Mouse (Mus musculus) heart, adult 2 months (tissue): ENCODE measurements at regions not wholly inside any gene's neighbourhood (a gene's known extent, or its start where the extent isn't known, plus 50 kb on each side); places are given as distances from the start of the nearest gene placed in this dataset.

Experiments used
- CTCF ChIP-seq: fragments of 200-600 bp; IDR thresholded peaks from 2 replicates; pipeline ENCODE4 v1.8.1; 2022; ENCODE audit warnings: antibody characterized with exemption, mild to moderate bottlenecking, moderate library complexity
- EP300 ChIP-seq: fragments of 200-500 bp; IDR thresholded peaks from 2 replicates; pipeline ENCODE4 v1.6.1; 2011; ENCODE audit warnings: low read depth, low read length, control low read depth; ENCODE audit not compliant: insufficient read depth
- POLR2A ChIP-seq: fragments of 200-500 bp; IDR thresholded peaks from 2 replicates; pipeline ENCODE4 v1.6.1; 2011; ENCODE audit warnings: mild to moderate bottlenecking, low read depth, low read length, control low read depth; ENCODE audit not compliant: insufficient read depth

DNA sequence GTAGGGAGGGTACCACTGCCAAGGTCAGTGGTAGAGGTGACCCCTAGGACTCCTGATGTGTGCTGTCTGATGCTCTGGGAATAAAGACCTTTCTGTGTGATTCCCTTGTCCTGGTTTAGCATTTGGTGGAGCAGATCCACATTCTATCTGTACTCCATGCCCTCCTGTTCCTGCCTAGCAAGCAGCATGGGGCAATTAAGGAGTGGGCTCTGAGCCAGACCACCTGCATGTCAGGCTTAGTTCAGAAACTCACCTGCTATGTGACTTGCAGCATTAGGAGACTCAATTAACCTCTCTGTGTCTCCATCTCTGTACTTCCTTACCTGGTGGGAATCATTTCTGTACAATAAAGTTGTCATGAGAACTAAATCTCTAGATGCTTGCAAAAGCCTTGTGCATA is 389.9 kb upstream of the Apob start:
- TF ChIP-seq EP300: no peak
- no peak for TF ChIP-seq POLR2A
- no peak for TF ChIP-seq CTCF
